Mouse (Mus musculus) spleen, postnatal 4 days (tissue): ENCODE results near the gene Vps35l.

Experiments used
- DNase-seq, 2 experiments: peaks; one replicate each; pipeline ENCODE4 v3.0.0; 2022; ENCODE audit warnings: low spot score in 2 of 2

Gene Vps35l

GRCm38 (mm10) chr7:118821356-118821755 is 81.3 kb downstream of the Vps35l start:
- no peak for DNase-seq

GRCm38 (mm10) chr7:118821887-118822556 is 82.0 kb downstream of the Vps35l start:
- no peak for DNase-seq

- DNase-seq, result no peak
Measured at GRCm38 (mm10) chr7:118824451-118824850, 84.4 kb downstream of the Vps35l start.

GRCm38 (mm10) chr7:118827975-118828416 is 88.0 kb downstream of the Vps35l start:
- no peak for DNase-seq

GRCm38 (mm10) chr7:118837901-118838300 is 97.9 kb downstream of the Vps35l start:
- DNase-seq, result no peak

GRCm38 (mm10) chr7:118841030-118841745 is 101.2 kb downstream of the Vps35l start:
- DNase-seq, result no peak

GRCm38 (mm10) chr7:118841796-118842195 is 101.8 kb downstream of the Vps35l start:
- DNase-seq, result no peak

- no peak for DNase-seq
Measured at GRCm38 (mm10) chr7:118842938-118843337, 102.9 kb downstream of the Vps35l start.

- no peak for DNase-seq
Measured at GRCm38 (mm10) chr7:118845141-118845540, 105.1 kb downstream of the Vps35l start.

- no peak for DNase-seq
Measured at GRCm38 (mm10) chr7:118846329-118846728, 106.3 kb downstream of the Vps35l start.

- DNase-seq, result no peak
Measured at GRCm38 (mm10) chr7:118848796-118849195, 108.8 kb downstream of the Vps35l start.

GRCm38 (mm10) chr7:118849543-118850250 is 109.7 kb downstream of the Vps35l start:
- no peak for DNase-seq

GRCm38 (mm10) chr7:118850676-118851290 is 110.8 kb downstream of the Vps35l start:
- no peak for DNase-seq

GRCm38 (mm10) chr7:118851571-118851970 is 111.5 kb downstream of the Vps35l start:
- DNase-seq, result no peak

- DNase-seq, result no peak
Measured at GRCm38 (mm10) chr7:118852611-118853010, 112.6 kb downstream of the Vps35l start.

GRCm38 (mm10) chr7:118854606-118855005 is 114.6 kb downstream of the Vps35l start:
- no peak for DNase-seq

- peak; percentile 86 to 94 for DNase-seq
Measured at GRCm38 (mm10) chr7:118855171-118855876, 115.3 kb downstream of the Vps35l start, which contains the start of gene Iqck. TSS of gene Iqck (plus strand) at chr7:118855752.

- DNase-seq, result no peak
Measured at GRCm38 (mm10) chr7:118855877-118856304, 115.9 kb downstream of the Vps35l start, which contains the start of gene Knop1. TSS of gene Knop1 (minus strand) at chr7:118856254.

GRCm38 (mm10) chr7:118858640-118859039 is 118.6 kb downstream of the Vps35l start:
- DNase-seq, result no peak

- DNase-seq, result no peak
Measured at GRCm38 (mm10) chr7:118865362-118865761, 125.3 kb downstream of the Vps35l start.

- no peak for DNase-seq
Measured at GRCm38 (mm10) chr7:118879466-118880029, 139.5 kb downstream of the Vps35l start.
